Mouse (Mus musculus): ENCODE data around the gene Arl14.

- TF ChIP-seq CTCF (IDR thresholded peaks at IDR 0.05; ENCODE audit: extremely low read depth, insufficient read length, insufficient replicate concordance, low read depth, low read length) (no peak), POLR2A (IDR thresholded peaks at IDR 0.05; ENCODE audit: low read depth, low read length) (no peak)
Measured at GRCm38 (mm10) chr3:69181531-69181930, 40.7 kb upstream of the Arl14 start.

Measured in small intestine, adult 2 months (tissue).